Mouse (Mus musculus) left cerebral cortex, adult 11 months (tissue): ENCODE data around the gene Olfr532.
"Not testable (repeated sequence)": the region's sequence is repeated elsewhere in the genome, so short reads cannot be mapped to it uniquely, and the experiment has no call there.

Source experiments
- DNase-seq: peaks from one replicate; pipeline ENCODE4 v3.0.0; 2022; ENCODE audit warnings: low spot score

Olfr532 gene

DNA sequence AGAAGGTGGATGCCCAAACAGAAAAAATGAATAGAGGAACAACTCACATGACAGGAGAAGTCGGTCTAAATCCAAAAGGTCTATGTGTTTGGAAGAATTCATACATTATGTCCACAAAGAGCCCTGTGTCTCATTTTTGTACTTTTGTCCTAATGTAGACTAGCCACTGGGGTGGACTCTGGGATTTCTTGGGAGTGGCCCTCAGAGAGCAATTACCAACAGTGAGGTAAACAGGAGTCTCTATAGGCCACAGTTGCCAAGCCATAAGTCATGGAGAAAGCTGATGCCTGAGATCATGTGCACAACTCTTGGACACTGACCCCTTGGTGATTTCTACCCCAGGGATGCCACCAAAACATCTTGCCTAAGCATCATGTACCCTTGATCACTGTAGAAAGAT, at the start of gene Olfr532:
TSS of gene Olfr532 (minus strand) at position 101 of the 400 bp plus-strand sequence.
- no peak for DNase-seq

DNA sequence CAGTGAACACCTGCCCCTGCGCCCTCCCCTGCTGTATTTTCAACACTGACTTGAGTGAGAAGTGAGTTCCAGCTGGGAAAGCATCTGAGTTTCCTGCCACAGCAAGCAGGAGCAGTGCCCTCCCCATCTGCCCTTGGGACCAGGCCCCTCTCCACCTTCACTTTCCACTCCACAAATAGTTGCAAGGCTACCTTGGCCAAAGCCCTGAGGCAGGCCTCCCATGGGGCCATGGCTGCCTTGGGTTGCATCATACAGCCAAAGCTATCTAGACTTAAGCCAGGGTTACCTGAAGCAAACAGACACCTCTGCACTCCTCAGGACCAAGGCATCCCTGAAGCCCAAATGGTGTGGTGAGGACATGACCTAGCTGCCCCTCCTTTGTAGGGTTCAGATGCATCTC, 41.6 kb upstream of the Olfr532 start, which contains the start of gene Olfr533:
TSS of gene Olfr533 (plus strand) at position 301 of the 400 bp plus-strand sequence.
- DNase-seq = not testable (repeated sequence)

DNA sequence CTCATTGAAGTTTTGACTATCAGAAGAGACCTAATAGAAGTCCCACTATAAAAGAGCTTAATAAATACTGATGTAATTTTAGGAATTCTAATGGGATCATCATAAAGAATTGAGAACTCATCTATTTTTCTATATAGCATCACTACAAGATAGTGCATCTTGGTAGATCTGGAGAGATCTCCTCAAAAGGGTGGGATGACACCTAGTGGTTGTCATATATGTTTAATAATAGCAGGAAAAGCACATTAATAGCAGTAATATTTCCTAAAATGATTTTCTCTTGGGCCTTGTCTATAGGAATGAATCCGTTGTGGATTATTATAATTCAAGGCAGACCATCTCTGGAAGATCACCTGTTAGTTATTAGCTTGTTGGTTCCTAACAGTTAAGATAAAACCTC, 21.7 kb upstream of the Olfr532 start:
- no peak for DNase-seq

DNA sequence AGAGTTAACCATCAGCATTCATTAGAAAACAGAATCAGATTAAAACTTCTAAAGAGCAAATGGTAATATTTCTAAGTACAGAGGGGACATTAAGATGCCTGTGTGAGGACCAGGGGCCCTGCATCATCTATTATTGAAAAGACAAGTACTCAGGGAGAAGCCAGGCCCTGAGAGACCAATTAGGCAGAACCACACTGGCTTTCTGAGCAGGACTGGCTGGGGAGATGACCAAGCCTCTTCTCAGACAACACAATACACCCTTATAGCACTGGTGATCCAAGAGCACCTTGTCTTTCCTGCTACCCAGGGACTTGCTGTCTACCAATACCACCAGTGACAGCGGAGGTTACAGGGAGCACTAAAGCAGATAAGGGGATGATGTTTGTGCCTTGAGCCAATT, 18.6 kb downstream of the Olfr532 start, which contains the start of gene Olfr531:
TSS of gene Olfr531 (minus strand) at position 101 of the 400 bp plus-strand sequence.
- DNase-seq = no peak

DNA sequence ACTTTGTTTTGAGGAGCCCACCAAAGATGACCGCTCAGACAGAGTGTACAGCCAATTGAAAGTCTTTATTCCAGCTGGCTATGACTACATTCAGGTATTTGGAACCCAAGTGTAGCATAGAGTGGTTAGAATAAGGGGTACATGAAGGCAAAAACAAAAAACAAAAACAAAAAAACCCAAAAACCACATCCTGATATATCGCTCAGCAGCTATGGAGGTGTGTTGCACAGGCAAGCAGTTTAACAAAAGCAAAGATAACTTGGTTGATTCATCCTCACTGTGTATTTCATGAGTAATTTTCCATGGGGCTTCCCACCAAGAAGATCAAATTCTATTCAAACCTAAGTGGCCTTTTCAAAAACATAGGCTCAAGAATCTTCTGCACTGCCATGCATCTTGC, 44.5 kb downstream of the Olfr532 start:
- no peak for DNase-seq

DNA sequence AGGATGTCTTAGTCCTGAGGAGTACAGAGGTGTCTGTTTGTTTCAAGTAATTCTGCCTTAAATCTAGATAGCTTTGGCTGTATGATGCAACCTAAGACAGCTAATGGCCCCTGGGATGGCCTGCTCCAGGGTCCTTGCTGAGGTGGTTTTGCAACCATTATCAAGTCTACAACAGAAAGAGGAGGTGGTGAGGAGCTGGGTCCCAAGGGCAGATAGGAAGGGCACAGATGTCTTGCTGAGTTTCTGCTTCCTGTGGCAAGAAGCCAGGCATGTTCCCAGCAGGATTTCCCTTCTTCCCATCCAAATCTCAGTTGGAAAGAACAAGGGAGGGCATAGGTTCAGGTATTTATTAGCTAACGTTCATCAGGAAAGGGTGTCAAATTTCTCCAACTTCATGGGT, 45.2 kb downstream of the Olfr532 start, which contains the start of gene Olfr530:
TSS of gene Olfr530 (minus strand) at position 101 of the 400 bp plus-strand sequence.
- no peak for DNase-seq

DNA sequence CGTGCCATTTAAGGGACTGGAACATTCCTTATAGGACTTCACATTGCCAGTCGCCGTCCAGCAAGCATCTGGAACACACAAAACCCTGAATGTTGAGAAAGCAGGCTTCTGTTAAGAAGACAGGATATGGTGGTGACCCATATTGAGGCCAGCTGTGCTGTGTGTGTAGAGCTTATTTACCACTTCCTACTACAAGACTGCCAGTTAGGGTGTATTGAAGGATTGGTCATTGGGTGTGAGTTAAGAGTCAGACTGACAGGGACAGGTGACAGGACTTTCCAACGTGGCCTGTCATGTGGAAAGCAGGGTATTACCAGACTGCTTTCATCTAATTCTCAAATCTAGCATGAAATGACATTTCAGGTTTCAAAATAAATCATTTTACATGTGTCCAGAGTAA, 47.1 kb downstream of the Olfr532 start:
- DNase-seq = no peak
